Mouse (Mus musculus) neural tube, embryonic 15.5 days (tissue): ENCODE measurements around the gene Tpo. TPM values are rescaled to one million over a fixed set of nuclear protein-coding genes. Genes with fewer than 3 reads are reported as not detected.
A peak's percentile ranks its signal among the peaks of the same experiment; 100 is the strongest.

Experiments
- ATAC-seq: fragments of 200-750 bp; cut with Nextera tagmentation; 2 replicates; pipeline ENCODE4 v1.8.0; 2017; ENCODE audit warnings: mild to moderate bottlenecking, moderate TSS enrichment, moderate library complexity; ENCODE audit not compliant: low FRiP score
- H3K27ac ChIP-seq: fragments of 300-500 bp; sonication (generic); replicated peaks from 2 replicates; pipeline ENCODE4 v1.5.1; 2015; ENCODE audit warnings: mild to moderate bottlenecking, inconsistent platforms
- H3K27me3 ChIP-seq: fragments of 300-500 bp; sonication (generic); replicated peaks from 2 replicates; pipeline ENCODE4 v1.6.1; 2015; ENCODE audit warnings: inconsistent platforms
- H3K36me3 ChIP-seq: fragments of 300-500 bp; sonication (generic); 2 replicates; pipeline ENCODE4 v1.6.1; 2015; ENCODE audit warnings: inconsistent platforms
- H3K4me1 ChIP-seq: fragments of 300-500 bp; sonication (generic); 2 replicates; pipeline ENCODE4 v1.6.1; 2015; ENCODE audit warnings: inconsistent platforms
- H3K4me2 ChIP-seq: fragments of 300-500 bp; sonication (generic); 2 replicates; pipeline ENCODE4 v1.6.1; 2015; ENCODE audit warnings: inconsistent platforms, mild to moderate bottlenecking, moderate library complexity
- H3K4me3 ChIP-seq: fragments of 300-500 bp; sonication (generic); replicated peaks from 2 replicates; pipeline ENCODE4 v1.5.1; 2015; ENCODE audit warnings: mild to moderate bottlenecking, inconsistent platforms
- H3K9ac ChIP-seq: fragments of 300-500 bp; sonication (generic); replicated peaks from 2 replicates; pipeline ENCODE4 v1.6.1; 2015; ENCODE audit warnings: mild to moderate bottlenecking, inconsistent platforms
- H3K9me3 ChIP-seq: fragments of 300-500 bp; sonication (generic); replicated peaks from 2 replicates; pipeline ENCODE4 v1.6.1; 2016; ENCODE audit warnings: inconsistent platforms
- WGBS: fragments of 180-500 bp; shearing (Covaris S2); methylation state at CpG from one replicate; pipeline ENCODE4 v1.1.7; 2015; ENCODE audit warnings: mixed read lengths; 5-methylcytosine and 5-hydroxymethylcytosine counted together
- polyA plus RNA-seq: library from polyadenylated mRNA; unstranded; fragments of >200 nt; fragmentation: Nextera tagmentation; extraction: Ambion mirVana; gene quantifications from 2 replicates; pipeline ENCODE4 v1.2.1, GENCODE M21; 2015

Tpo gene
- polyA plus RNA-seq, 1 experiment from 2014 or later: 0.19 TPM

GRCm38 (mm10) chr12:30142085-30142484 lies 9.7 kb upstream of the Tpo start:
- WGBS: 68% methylated on average over 3 of the region's 3 CpGs
- Histone ChIP-seq H3K9me3 (no peaks in the 10 kb centered on the region), H3K4me1 (no peaks in the 10 kb centered on the region), H3K36me3 (no peaks in the 10 kb centered on the region), H3K27me3 (no peaks in the 10 kb centered on the region), H3K9ac (no peak overlapping the region), H3K4me3 (no peak overlapping the region), H3K4me2 (no peak overlapping the region), H3K27ac (no peak overlapping the region)
- ATAC-seq: no peak

- H3K27ac ChIP-seq: peak overlapping the region; percentile 80
- H3K9me3 ChIP-seq: no peaks in the 10 kb centered on the region
- peaks cover 13% of the 10 kb centered on the region for H3K4me1 ChIP-seq
- ATAC-seq: peak; percentile 82
- no peaks in the 10 kb centered on the region for H3K36me3 ChIP-seq
- H3K4me2 ChIP-seq: peak overlapping the region; percentile 19; the same call in 1 of the 2 replicates
- no peak overlapping the region for H3K9ac ChIP-seq
- H3K4me3 ChIP-seq: no peak overlapping the region
- WGBS: 39% methylated on average over 6 of the region's 6 CpGs
- H3K27me3 ChIP-seq: no peaks in the 10 kb centered on the region
Measured at GRCm38 (mm10) chr12:30129411-30129716, 3.1 kb downstream of the Tpo start.

- no peaks in the 10 kb centered on the region for H3K36me3 ChIP-seq
- peak overlapping the region; percentile 19; the same call in 1 of the 2 replicates for H3K4me2 ChIP-seq
- H3K9ac ChIP-seq: no peak overlapping the region
- H3K4me1 ChIP-seq: peaks cover 13% of the 10 kb centered on the region
- no peaks in the 10 kb centered on the region for H3K9me3 ChIP-seq
- no peak overlapping the region for H3K4me3 ChIP-seq
- H3K27me3 ChIP-seq: no peaks in the 10 kb centered on the region
- ATAC-seq: peak; percentile 70
- H3K27ac ChIP-seq: peak overlapping the region; percentile 80
- WGBS: 42% methylated on average over 7 of the region's 7 CpGs
Measured at GRCm38 (mm10) chr12:30128561-30129410, 3.6 kb downstream of the Tpo start.

GRCm38 (mm10) chr12:30122347-30122746 lies 10.1 kb downstream of the Tpo start:
- Histone ChIP-seq H3K9me3 (no peaks in the 10 kb centered on the region), H3K36me3 (no peaks in the 10 kb centered on the region), H3K4me1 (0 out of 2 replicates have a peak, but pooled peaks cover 4% of the 10 kb centered on the region), H3K4me2 (no peak overlapping the region), H3K27me3 (no peaks in the 10 kb centered on the region), H3K4me3 (no peak overlapping the region), H3K9ac (no peak overlapping the region), H3K27ac (no peak overlapping the region)
- WGBS: 70% methylated on average over 7 of the region's 7 CpGs
- peak; percentile 53; the same call in 1 of the 2 replicates for ATAC-seq

GRCm38 (mm10) chr12:30112271-30112670 lies 20.2 kb downstream of the Tpo start:
- Histone ChIP-seq H3K9me3 (no peaks in the 10 kb centered on the region), H3K4me1 (0 out of 2 replicates have a peak, but pooled peaks cover 6% of the 10 kb centered on the region), H3K27me3 (no peaks in the 10 kb centered on the region), H3K4me3 (no peak overlapping the region), H3K27ac (no peak overlapping the region), H3K4me2 (no peak overlapping the region), H3K9ac (no peak overlapping the region), H3K36me3 (no peaks in the 10 kb centered on the region)
- WGBS: 93% methylated on average over 2 of the region's 2 CpGs
- ATAC-seq: no peak

GRCm38 (mm10) chr12:30109646-30110605 lies 22.5 kb downstream of the Tpo start:
- WGBS: 65% methylated on average over 14 of the region's 14 CpGs

GRCm38 (mm10) chr12:30102891-30103565 lies 29.4 kb downstream of the Tpo start:
- ATAC-seq: peak; percentile 59; the same call in 1 of the 2 replicates
- Histone ChIP-seq H3K4me1 (0 out of 2 replicates have a peak, but pooled peaks cover 6% of the 10 kb centered on the region), H3K9me3 (no peaks in the 10 kb centered on the region), H3K9ac (no peak overlapping the region), H3K4me2 (peak overlapping the region; percentile 20; the same call in 1 of the 2 replicates), H3K27me3 (no peaks in the 10 kb centered on the region), H3K27ac (no peak overlapping the region), H3K4me3 (no peak overlapping the region), H3K36me3 (no peaks in the 10 kb centered on the region)
- WGBS: 45% methylated on average over 29 of the region's 29 CpGs

More at GRCm38 (mm10) chr12:30109646-30110605, 22.5 kb downstream of the Tpo start:
- H3K4me2 ChIP-seq: no peak overlapping the region
- no peak overlapping the region for H3K27ac ChIP-seq
- no peaks in the 10 kb centered on the region for H3K27me3 ChIP-seq
- 0 out of 2 replicates have a peak, but pooled peaks cover 6% of the 10 kb centered on the region for H3K4me1 ChIP-seq
- no peak for ATAC-seq
- no peak overlapping the region for H3K4me3 ChIP-seq
- H3K36me3 ChIP-seq: no peaks in the 10 kb centered on the region
- H3K9me3 ChIP-seq: no peaks in the 10 kb centered on the region
- no peak overlapping the region for H3K9ac ChIP-seq

- no peak overlapping the region for H3K27ac ChIP-seq
- H3K36me3 ChIP-seq: no peaks in the 10 kb centered on the region
- ATAC-seq: no peak
- no peak overlapping the region for H3K4me2 ChIP-seq
- no peak overlapping the region for H3K9ac ChIP-seq
- 0 out of 2 replicates have a peak, but pooled peaks cover 4% of the 10 kb centered on the region for H3K4me1 ChIP-seq
- no peaks in the 10 kb centered on the region for H3K27me3 ChIP-seq
- WGBS: 95% methylated on average over 5 of the region's 5 CpGs
- H3K4me3 ChIP-seq: no peak overlapping the region
- no peaks in the 10 kb centered on the region for H3K9me3 ChIP-seq
Measured at GRCm38 (mm10) chr12:30092081-30092480, 40.3 kb downstream of the Tpo start.

- Histone ChIP-seq H3K4me1 (no peaks in the 10 kb centered on the region), H3K36me3 (no peaks in the 10 kb centered on the region), H3K9me3 (0 out of 2 replicates have a peak, but pooled peaks cover 9% of the 10 kb centered on the region), H3K4me3 (no peak overlapping the region), H3K9ac (no peak overlapping the region), H3K27me3 (no peaks in the 10 kb centered on the region), H3K27ac (no peak overlapping the region), H3K4me2 (no peak overlapping the region)
- no peak for ATAC-seq
- WGBS: 83% methylated on average over 3 of the region's 3 CpGs
Measured at GRCm38 (mm10) chr12:30083971-30084370, 48.5 kb downstream of the Tpo start.

- WGBS: 95% methylated on average over 10 of the region's 11 CpGs
- ATAC-seq: no peak
- Histone ChIP-seq H3K27me3 (no peaks in the 10 kb centered on the region), H3K9me3 (0 out of 2 replicates have a peak, but pooled peaks cover 9% of the 10 kb centered on the region), H3K9ac (no peak overlapping the region), H3K27ac (no peak overlapping the region), H3K4me1 (peaks cover 6% of the 10 kb centered on the region), H3K36me3 (no peaks in the 10 kb centered on the region), H3K4me2 (no peak overlapping the region), H3K4me3 (no peak overlapping the region)
Measured at GRCm38 (mm10) chr12:30077056-30077455, 55.4 kb downstream of the Tpo start.

GRCm38 (mm10) chr12:30076316-30076715 lies 56.1 kb downstream of the Tpo start:
- Histone ChIP-seq H3K27ac (no peak overlapping the region), H3K9me3 (0 out of 2 replicates have a peak, but pooled peaks cover 9% of the 10 kb centered on the region), H3K9ac (no peak overlapping the region), H3K27me3 (no peaks in the 10 kb centered on the region), H3K4me3 (no peak overlapping the region), H3K4me2 (no peak overlapping the region), H3K4me1 (peaks cover 6% of the 10 kb centered on the region), H3K36me3 (no peaks in the 10 kb centered on the region)
- 77% methylated on average over 2 of the region's 2 CpGs for WGBS
- no peak for ATAC-seq
